Mouse (Mus musculus): ENCODE results near the gene Klk7.

GRCm38 (mm10) chr7:43777423-43777822 is 33.7 kb upstream of the Klk7 start:
- TF ChIP-seq EP300 (IDR thresholded peaks at IDR 0.05; ENCODE audit: low read depth) (no peak), CTCF (IDR thresholded peaks at IDR 0.05; ENCODE audit: low read depth) (no peak)

Measured in heart, postnatal 0 days (tissue).